Mouse (Mus musculus) heart, embryonic 14.5 days (tissue): ENCODE measurements at regions not wholly inside any gene's neighbourhood (a gene's known extent, or its start where the extent isn't known, plus 50 kb on each side); places are given as distances from the start of the nearest gene placed in this dataset.

Experiments used
- ATAC-seq: fragments of 200-750 bp; cut with Nextera tagmentation; 2 replicates; pipeline ENCODE4 v1.8.0; 2017; ENCODE audit warnings: low read depth, moderate TSS enrichment; ENCODE audit not compliant: insufficient number of reproducible peaks, insufficient read depth, low FRiP score
- H3K27ac ChIP-seq, 2 experiments: fragments of 200-500 bp in 1 of 2; fragments of 300-500 bp in 1 of 2; sonication (generic) in 1 of 2; replicated peaks in 1 of 2; 2 replicates each; pipeline ENCODE4 v1.5.1; 2012 to 2014; ENCODE audit warnings: low read depth in 2 of 2, low read length in 2 of 2, control low read depth in 1 of 2, mild to moderate bottlenecking in 1 of 2, mixed read lengths in 1 of 2; ENCODE audit not compliant: control insufficient read depth in 1 of 2, insufficient read depth in 1 of 2
- H3K27me3 ChIP-seq: fragments of 300-500 bp; sonication (generic); 2 replicates; pipeline ENCODE4 v1.6.1; 2014; ENCODE audit warnings: mild to moderate bottlenecking, low read length, control low read depth; ENCODE audit not compliant: control insufficient read depth, insufficient read depth
- H3K36me3 ChIP-seq: fragments of 300-500 bp; sonication (generic); 2 replicates; pipeline ENCODE4 v1.6.1; 2014; ENCODE audit warnings: mild to moderate bottlenecking, control low read depth, low read length, mixed read lengths; ENCODE audit not compliant: control insufficient read depth, insufficient read depth
- H3K4me1 ChIP-seq, 2 experiments: fragments of 200-500 bp in 1 of 2; fragments of 300-500 bp in 1 of 2; sonication (generic) in 1 of 2; 2 replicates each; pipeline ENCODE4 v1.6.1; 2012 to 2014; ENCODE audit warnings: low read length in 2 of 2, control low read depth in 1 of 2, mixed read lengths in 1 of 2; ENCODE audit not compliant: control insufficient read depth in 2 of 2, insufficient read depth in 2 of 2
- H3K4me2 ChIP-seq: fragments of 300-500 bp; sonication (generic); 2 replicates; pipeline ENCODE4 v1.6.1; 2014; ENCODE audit warnings: mild to moderate bottlenecking, low read length
- H3K4me3 ChIP-seq, 2 experiments: fragments of 200-500 bp in 1 of 2; fragments of 300-500 bp in 1 of 2; sonication (generic) in 1 of 2; 2 replicates each; pipeline ENCODE4 v1.5.1; 2012 to 2014; ENCODE audit warnings: low read length in 2 of 2, mild to moderate bottlenecking in 2 of 2, control low read depth in 1 of 2, low read depth in 1 of 2, moderate library complexity in 1 of 2; ENCODE audit not compliant: control insufficient read depth in 1 of 2, insufficient read depth in 1 of 2
- H3K9ac ChIP-seq: fragments of 300-500 bp; sonication (generic); 2 replicates; pipeline ENCODE4 v1.6.1; 2014; ENCODE audit warnings: mild to moderate bottlenecking, low read length
- H3K9me3 ChIP-seq: fragments of 300-500 bp; sonication (generic); 2 replicates; pipeline ENCODE4 v1.6.1; 2016; ENCODE audit warnings: low read length, control low read depth; ENCODE audit not compliant: control insufficient read depth
- WGBS: fragments of 180-500 bp; shearing (Covaris S2); extraction: QIAGEN DNeasy Blood & Tissue Kit; methylation state at CpG from one replicate; pipeline ENCODE4 v1.1.7; 2014; 5-methylcytosine and 5-hydroxymethylcytosine counted together

DNA sequence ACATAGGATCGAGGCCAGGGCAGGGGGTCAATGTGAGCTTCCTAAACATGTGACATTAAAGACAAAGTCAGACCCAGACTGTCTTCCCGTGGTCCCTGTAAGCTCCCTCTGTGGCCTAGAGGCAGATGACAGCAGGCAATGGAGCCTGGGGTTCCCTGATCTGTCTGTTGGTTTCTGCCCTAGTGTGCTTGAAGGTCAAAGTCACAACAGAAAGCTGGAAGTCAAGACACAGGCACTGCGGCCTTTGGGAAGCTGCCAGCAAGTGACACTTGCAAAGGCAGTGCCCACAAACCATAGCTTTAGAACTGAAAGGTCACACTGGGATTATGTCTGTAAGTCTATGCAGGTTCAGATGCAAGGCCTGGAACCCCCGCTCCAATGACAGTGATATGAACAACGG lies 206.0 kb upstream of the Kit start:
- Histone ChIP-seq H3K27me3 (no peaks in the 10 kb centered on the region), H3K9ac (no peak overlapping the region), H3K9me3 (peaks cover 5% of the 10 kb centered on the region; the same call in 1 of the 2 replicates), H3K4me1 (peaks cover 0 to 4% of the 10 kb centered on the region in 2 experiments; a peak in 2 of 4 replicates), H3K4me3 (no peak overlapping the region), H3K36me3 (no peaks in the 10 kb centered on the region), H3K4me2 (no peak overlapping the region), H3K27ac (no peak overlapping the region)
- WGBS, result 63% methylated on average over 5 of the region's 5 CpGs
- no peak for ATAC-seq

DNA sequence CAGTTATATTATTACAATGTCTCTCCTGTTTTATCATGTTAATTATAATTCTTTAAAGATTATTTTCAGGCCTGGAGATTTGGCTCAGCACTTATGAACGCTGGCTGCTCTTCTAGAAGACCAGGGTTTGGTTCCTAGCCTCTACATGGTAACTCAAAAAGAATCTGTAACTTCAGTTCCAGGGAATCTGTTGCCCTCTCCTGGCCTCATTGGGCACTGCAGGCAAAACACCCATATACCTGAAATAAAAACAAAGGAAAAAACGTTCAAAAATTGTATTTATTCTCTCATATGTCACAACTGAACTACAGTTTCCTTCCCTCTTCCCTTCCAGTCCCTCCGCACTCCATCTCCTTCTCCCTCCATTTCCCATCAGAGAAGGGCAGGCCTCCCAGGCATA lies 201.9 kb upstream of the Kit start:
- Histone ChIP-seq H3K4me3 (no peak overlapping the region), H3K27me3 (no peaks in the 10 kb centered on the region), H3K9ac (no peak overlapping the region), H3K27ac (no peak overlapping the region), H3K9me3 (peaks cover 5% of the 10 kb centered on the region; the same call in 1 of the 2 replicates), H3K36me3 (no peaks in the 10 kb centered on the region), H3K4me1 (peaks cover 8 to 11% of the 10 kb centered on the region in 2 experiments), H3K4me2 (no peak overlapping the region)
- 66% methylated on average over 3 of the region's 3 CpGs for WGBS
- no peak for ATAC-seq

DNA sequence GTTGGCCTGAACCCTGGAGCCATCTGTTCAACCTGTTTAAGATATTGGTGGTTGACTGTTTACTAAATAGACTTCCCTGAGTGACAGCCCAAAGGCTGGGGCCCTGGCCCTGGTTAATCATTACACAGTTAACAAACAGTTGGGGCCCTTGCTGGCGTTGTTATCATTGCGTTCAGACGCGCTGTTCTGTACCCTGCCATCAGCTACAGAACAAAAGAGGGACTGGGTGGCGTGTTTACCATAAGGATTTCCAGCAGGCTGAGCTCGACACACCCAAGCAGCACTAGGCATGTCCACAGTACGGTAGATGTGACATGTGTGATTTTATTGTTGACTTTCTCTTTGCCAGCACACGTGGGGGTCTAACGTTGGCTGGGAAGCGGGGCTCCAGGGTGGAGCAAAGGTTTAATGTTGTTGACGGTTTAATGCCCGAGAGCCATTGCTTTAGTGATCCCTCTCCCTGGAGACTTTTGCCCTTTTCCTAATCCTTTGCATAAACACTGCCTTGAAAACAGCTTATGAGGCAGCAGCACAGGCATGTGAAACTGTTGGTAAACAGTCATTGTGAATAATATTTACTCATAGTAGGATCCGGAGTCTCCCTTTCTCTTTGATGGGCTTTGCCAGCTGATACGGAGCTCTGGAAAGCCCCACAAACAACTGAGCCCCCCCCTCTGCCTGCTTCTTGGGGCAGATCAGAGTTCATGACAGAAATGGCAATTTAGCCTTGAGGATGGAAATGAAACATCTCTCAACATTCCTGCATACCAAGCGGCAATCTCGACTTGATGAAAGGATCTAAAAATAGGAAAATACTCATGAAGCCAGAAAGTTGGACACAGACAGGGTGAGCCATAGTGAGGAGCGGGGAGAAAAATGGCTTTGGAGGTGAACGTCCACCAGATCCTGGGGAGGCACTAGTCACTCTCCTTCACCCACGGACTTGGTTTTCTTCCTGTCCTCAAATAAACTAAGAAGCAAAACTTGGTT lies 197.1 kb upstream of the Kit start:
- peak overlapping the region; percentile 52 for H3K4me2 ChIP-seq
- H3K9ac ChIP-seq, result 0 out of 2 replicates have a peak overlapping the region, but pooled peaks have one; percentile 27
- H3K9me3 ChIP-seq, result 0 out of 2 replicates have a peak, but pooled peaks cover 1% of the 10 kb centered on the region
- no peaks in the 10 kb centered on the region for H3K27me3 ChIP-seq
- peaks cover 11 to 17% of the 10 kb centered on the region in 2 experiments for H3K4me1 ChIP-seq
- no peaks in the 10 kb centered on the region for H3K36me3 ChIP-seq
- no peak overlapping the region for H3K4me3 ChIP-seq
- 24% methylated on average over 19 of the region's 19 CpGs for WGBS
- H3K27ac ChIP-seq, result peak overlapping the region; percentile 35 to 53
- ATAC-seq, result no peak

DNA sequence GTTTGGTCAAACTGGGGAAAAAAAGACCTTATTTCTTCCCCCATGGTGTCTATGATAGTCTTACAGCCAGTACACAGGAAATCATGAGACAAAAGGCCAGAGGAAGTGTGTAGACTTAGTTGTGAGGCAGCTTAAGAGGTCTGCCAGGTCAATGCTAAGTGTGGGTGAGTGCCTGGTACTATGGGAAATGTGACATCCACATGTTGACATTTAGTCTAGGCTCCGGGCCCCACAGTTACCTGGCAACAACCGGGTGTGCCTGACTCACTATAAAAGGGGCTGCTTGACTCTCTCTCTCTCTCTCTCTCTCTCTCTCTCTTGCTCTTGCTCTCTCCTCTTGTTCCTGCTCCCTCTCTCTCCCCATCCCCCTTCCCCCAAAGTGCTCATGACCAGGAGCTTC lies 196.1 kb upstream of the Kit start:
- H3K9me3 ChIP-seq, result no peaks in the 10 kb centered on the region
- peak; percentile 47; the same call in 1 of the 2 replicates for ATAC-seq
- H3K9ac ChIP-seq, result no peak overlapping the region
- peaks cover 11 to 17% of the 10 kb centered on the region in 2 experiments for H3K4me1 ChIP-seq
- H3K4me3 ChIP-seq, result no peak overlapping the region
- H3K27me3 ChIP-seq, result no peaks in the 10 kb centered on the region
- H3K27ac ChIP-seq, result no peak overlapping the region
- H3K36me3 ChIP-seq, result no peaks in the 10 kb centered on the region
- H3K4me2 ChIP-seq, result no peak overlapping the region
- 4% methylated on average over 2 of the region's 2 CpGs for WGBS

DNA sequence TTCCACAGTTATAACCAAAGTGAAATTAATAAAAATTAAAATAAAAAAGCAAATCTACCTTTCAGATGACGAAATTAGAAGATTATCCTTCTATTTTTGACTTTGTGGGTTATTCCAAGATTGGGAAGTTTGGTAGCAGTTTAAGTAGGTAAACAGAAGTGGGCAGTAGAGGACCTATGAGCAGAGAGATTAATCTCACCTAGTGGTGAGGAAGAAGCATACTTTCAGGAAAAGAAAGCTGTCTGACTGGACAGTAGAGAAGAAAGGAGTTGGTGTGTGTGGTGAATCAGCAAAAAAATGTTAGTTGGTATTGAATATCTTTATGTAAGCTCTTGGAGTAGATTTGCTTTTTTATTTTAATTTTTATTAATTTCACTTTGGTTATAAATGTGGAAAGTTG lies 194.4 kb upstream of the Kit start:
- Histone ChIP-seq H3K4me1 (peaks cover 11 to 17% of the 10 kb centered on the region in 2 experiments), H3K4me2 (no peak overlapping the region), H3K27ac (no peak overlapping the region), H3K4me3 (no peak overlapping the region), H3K9me3 (no peaks in the 10 kb centered on the region), H3K36me3 (no peaks in the 10 kb centered on the region), H3K27me3 (no peaks in the 10 kb centered on the region), H3K9ac (no peak overlapping the region)
- 59% methylated on average over 1 of the region's 1 CpGs for WGBS
- ATAC-seq, result no peak

DNA sequence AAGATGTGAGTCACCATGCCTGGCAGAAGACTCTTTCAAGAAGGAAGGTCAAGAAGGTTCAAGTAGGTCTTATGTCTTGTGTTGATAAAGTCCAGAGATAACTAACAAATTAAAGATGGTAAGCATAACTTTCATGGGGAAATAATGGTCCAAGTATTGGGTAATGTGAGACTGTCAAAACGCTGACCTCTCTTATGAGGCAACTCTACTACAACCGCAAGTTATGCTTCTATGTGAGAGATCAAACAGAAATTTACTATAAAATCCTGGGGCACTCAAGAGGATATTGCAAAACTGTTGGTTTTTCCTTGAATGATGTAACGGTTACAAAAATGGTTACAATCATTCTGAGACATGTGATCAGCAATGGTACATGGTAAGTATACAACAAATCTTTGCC lies 192.6 kb upstream of the Kit start:
- 95% methylated on average over 3 of the region's 3 CpGs for WGBS
- Histone ChIP-seq H3K4me3 (no peak overlapping the region), H3K4me1 (peaks cover 11 to 17% of the 10 kb centered on the region in 2 experiments), H3K36me3 (no peaks in the 10 kb centered on the region), H3K4me2 (no peak overlapping the region), H3K27ac (no peak overlapping the region), H3K9ac (no peak overlapping the region), H3K27me3 (no peaks in the 10 kb centered on the region), H3K9me3 (no peaks in the 10 kb centered on the region)
- no peak for ATAC-seq

DNA sequence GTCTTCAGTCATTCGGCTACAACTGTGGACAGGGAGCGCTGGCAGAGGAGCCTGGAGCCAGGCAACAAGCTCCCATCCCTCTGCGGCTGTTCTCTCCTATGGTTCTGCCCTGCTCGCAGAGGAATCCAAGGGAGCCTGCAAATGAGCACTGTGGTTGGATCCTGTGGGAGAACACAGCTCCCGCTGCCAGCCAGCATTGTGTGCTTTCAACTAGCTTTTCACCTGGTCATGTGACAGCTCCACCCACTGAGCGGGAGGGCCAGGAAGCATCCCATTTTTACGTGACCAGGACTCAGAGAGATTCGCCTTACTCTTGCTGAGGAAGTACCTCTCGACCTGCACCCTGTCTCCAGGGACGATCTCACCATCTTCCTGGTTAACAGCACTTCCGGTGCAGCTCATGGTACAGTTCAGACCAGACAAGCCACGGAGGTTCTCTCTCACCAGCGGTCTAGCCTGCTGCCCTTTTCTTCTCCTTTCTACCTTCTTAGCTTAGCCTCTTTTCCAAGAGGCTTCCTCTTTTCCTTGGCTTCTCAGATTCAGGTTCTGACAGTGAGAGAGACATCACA lies 186.7 kb upstream of the Kit start:
- Histone ChIP-seq H3K36me3 (no peaks in the 10 kb centered on the region), H3K27me3 (no peaks in the 10 kb centered on the region), H3K9ac (no peak overlapping the region), H3K4me3 (no peak overlapping the region), H3K27ac (no peak overlapping the region), H3K9me3 (no peaks in the 10 kb centered on the region), H3K4me2 (peak overlapping the region; percentile 22; the same call in 1 of the 2 replicates), H3K4me1 (no peaks in the 10 kb centered on the region; a peak in 2 of 4 replicates)
- 39% methylated on average over 13 of the region's 13 CpGs for WGBS
- no peak for ATAC-seq
